Mouse (Mus musculus) hindbrain, postnatal 0 days (tissue): ENCODE data around the gene Olfr1024. TPM values are rescaled to one million over a fixed set of nuclear protein-coding genes. Genes with fewer than 3 reads are reported as not detected.

ENCODE experiments used
- ATAC-seq: fragments of 200-750 bp; cut with Nextera tagmentation; 2 replicates; pipeline ENCODE4 v1.8.0; 2017; ENCODE audit warnings: mild to moderate bottlenecking, moderate TSS enrichment, moderate library complexity
- DNase-seq: peaks from one replicate; pipeline ENCODE4 v3.0.0-alpha.2; 2015; ENCODE audit warnings: low spot score
- H3K27ac ChIP-seq: fragments of 300-500 bp; sonication (generic); 2 replicates; pipeline ENCODE4 v1.5.1; 2014; ENCODE audit warnings: mild to moderate bottlenecking
- H3K27me3 ChIP-seq: fragments of 300-500 bp; sonication (generic); 2 replicates; pipeline ENCODE4 v1.6.1; 2014; ENCODE audit warnings: low read length, mixed read lengths; ENCODE audit not compliant: insufficient read depth
- H3K36me3 ChIP-seq: fragments of 300-500 bp; sonication (generic); 2 replicates; pipeline ENCODE4 v1.6.1; 2014; ENCODE audit warnings: low read length, mixed read lengths; ENCODE audit not compliant: insufficient read depth
- H3K4me1 ChIP-seq: fragments of 300-500 bp; sonication (generic); 2 replicates; pipeline ENCODE4 v1.6.1; 2014; ENCODE audit warnings: antibody characterized with exemption, low read length, mixed read lengths; ENCODE audit not compliant: insufficient read depth
- H3K4me2 ChIP-seq: fragments of 300-500 bp; sonication (generic); 2 replicates; pipeline ENCODE4 v1.6.1; 2014; ENCODE audit warnings: low read depth, mild to moderate bottlenecking, low read length, moderate library complexity, mixed read lengths
- H3K4me3 ChIP-seq: fragments of 300-500 bp; sonication (generic); 2 replicates; pipeline ENCODE4 v1.5.1; 2014; ENCODE audit warnings: low read length
- H3K9ac ChIP-seq: fragments of 300-500 bp; sonication (generic); replicated peaks from 2 replicates; pipeline ENCODE4 v1.6.1; 2014; ENCODE audit warnings: mild to moderate bottlenecking, low read length, moderate library complexity, mixed read lengths
- H3K9me3 ChIP-seq: fragments of 300-500 bp; sonication (generic); 2 replicates; pipeline ENCODE4 v1.6.1; 2016; ENCODE audit warnings: low read length, mixed read lengths
- CTCF ChIP-seq: IDR thresholded peaks from 2 replicates; pipeline ENCODE4 v1.5.1; 2016; ENCODE audit warnings: antibody characterized with exemption, control low read depth, low read depth
- WGBS: fragments of 180-500 bp; shearing (Covaris S2); extraction: QIAGEN DNeasy Blood & Tissue Kit; methylation state at CpG from one replicate; pipeline ENCODE4 v1.1.7; 2014; 5-methylcytosine and 5-hydroxymethylcytosine counted together
- polyA plus RNA-seq: library from polyadenylated mRNA; unstranded; fragments of >200 nt; fragmentation: Nextera tagmentation; extraction: Ambion mirVana; gene quantifications from 2 replicates; pipeline ENCODE4 v1.2.1, GENCODE M21; 2015
- total RNA-seq: library from RNA; depleted of rRNA; stranded (reverse); fragments of >200 nt; gene quantifications from 2 replicates; pipeline ENCODE4 v1.2.3, GENCODE M21; 2014; rRNA removed

Olfr1024 gene
- total RNA-seq, result not detected in 2 replicates
- not detected in 2 replicates for polyA plus RNA-seq

DNA sequence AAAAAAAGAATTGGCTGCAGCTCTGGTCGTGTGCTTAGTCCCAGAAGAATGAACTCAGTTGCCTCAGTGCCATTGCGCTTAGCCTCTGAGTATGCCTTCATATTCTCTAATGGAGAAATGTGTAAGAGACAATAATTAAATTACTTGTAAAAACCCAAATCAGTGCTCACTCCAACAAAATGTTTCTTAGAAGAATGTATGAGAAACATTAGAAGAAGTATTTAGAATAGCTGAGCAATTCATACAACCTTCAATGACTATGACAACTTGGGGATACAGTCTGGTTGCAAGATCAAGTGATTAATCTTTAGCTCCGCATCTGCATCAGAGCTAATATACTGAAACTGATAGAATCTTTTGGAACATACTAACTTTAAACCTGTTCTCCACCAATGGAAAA is at the start of gene Olfr1024:
Gene Olfr1024 (minus strand): TSS at position 101 of the 400 bp plus-strand sequence.
- TF ChIP-seq CTCF, result no peak

DNA sequence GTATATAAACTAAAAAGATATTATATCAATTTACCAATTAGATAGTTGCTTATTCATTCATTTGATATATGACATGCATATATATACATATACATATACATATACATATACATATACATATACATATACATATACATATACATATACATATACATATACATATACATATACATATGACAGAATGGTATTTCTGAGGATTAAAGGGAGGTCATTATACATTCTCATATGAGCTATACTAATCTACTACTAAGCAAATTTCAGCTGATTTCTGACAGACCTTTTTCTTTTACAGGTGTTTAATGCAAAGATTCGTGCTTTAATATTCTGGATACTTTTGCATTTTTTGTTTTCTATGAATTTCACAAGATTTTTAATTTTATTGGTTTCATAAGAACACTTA is 45.3 kb upstream of the Olfr1024 start, which contains the start of gene Olfr1028:
Gene Olfr1028 (plus strand): TSS at position 301 of the 400 bp plus-strand sequence.
- no peak for DNase-seq
- no peak within 1 kb of the TSS for H3K4me2 ChIP-seq
- no peak for ATAC-seq
- no peak within 1 kb of the TSS for H3K4me3 ChIP-seq
- WGBS, result 64% methylated on average over 1 of the region's 1 CpGs
- no peaks in the 10 kb centered on the region for H3K36me3 ChIP-seq
- H3K9ac ChIP-seq, result no peak within 1 kb of the TSS
- H3K4me1 ChIP-seq, result no peaks in the 10 kb centered on the region
- TF ChIP-seq CTCF, result no peak
- H3K27me3 ChIP-seq, result no peaks in the 10 kb centered on the region
- H3K27ac ChIP-seq, result no peak within 1 kb of the TSS
- H3K9me3 ChIP-seq, result no peaks in the 10 kb centered on the region

More for the DNA sequence above, at the start of gene Olfr1024:
- ATAC-seq (no peak), DNase-seq (no peak)
- H3K27me3 ChIP-seq, result no peaks in the 10 kb centered on the region
- 87% methylated on average over 3 of the region's 3 CpGs for WGBS
- no peaks in the 10 kb centered on the region for H3K36me3 ChIP-seq
- H3K4me2 ChIP-seq, result no peak within 1 kb of the TSS
- H3K9me3 ChIP-seq, result no peaks in the 10 kb centered on the region
- H3K4me3 ChIP-seq, result no peak within 1 kb of the TSS
- no peak within 1 kb of the TSS for H3K9ac ChIP-seq
- H3K4me1 ChIP-seq, result no peaks in the 10 kb centered on the region
- no peak within 1 kb of the TSS for H3K27ac ChIP-seq

DNA sequence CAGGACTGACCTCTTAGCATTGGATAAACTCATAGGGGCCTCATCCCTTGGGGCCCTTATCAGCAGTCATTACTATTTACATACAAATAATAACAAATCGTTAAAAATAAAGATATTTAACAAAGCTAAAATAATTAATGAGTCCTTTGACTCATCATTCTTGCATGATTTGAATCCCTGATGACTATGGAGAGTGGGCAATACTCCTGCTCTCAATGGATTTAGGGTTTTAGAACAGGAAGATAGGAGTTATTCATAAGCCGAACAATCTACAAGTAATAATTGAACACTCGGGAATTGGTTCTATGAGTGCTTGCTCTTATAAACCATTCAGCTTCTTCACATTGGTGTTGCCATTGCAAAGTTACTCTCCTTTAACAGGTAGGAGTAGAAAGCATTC is 16.4 kb upstream of the Olfr1024 start, which contains the start of gene Olfr1026:
Gene Olfr1026 (plus strand): TSS at position 301 of the 400 bp plus-strand sequence.
- 93% methylated on average over 3 of the region's 3 CpGs for WGBS

DNA sequence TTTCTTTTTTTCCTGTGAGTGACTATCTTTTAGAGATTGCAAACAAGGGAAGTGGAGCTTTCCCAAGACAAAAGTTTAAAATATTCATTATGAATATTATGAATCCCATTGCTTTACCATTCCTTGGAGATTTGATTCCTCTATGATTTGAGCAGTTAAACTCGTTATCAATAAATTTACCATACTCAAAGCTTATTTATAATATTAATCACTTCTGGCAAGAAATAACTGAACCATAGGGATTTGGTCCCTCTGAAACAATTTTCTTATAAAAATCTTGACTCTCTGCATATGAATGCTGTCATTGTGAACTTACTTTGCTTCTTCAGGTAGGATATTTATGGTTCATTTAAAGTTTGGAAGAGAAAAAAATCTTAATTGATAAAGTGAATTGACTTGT is 10.0 kb upstream of the Olfr1024 start, which contains the start of gene Olfr1025-ps1:
Gene Olfr1025-ps1 (plus strand): TSS at position 301 of the 400 bp plus-strand sequence.
- ATAC-seq (no peak), DNase-seq (no peak)
- H3K9ac ChIP-seq, result no peak within 1 kb of the TSS
- 52% methylated on average over 1 of the region's 1 CpGs for WGBS
- no peak within 1 kb of the TSS for H3K4me2 ChIP-seq
- H3K36me3 ChIP-seq, result no peaks in the 10 kb centered on the region
- H3K27me3 ChIP-seq, result no peaks in the 10 kb centered on the region
- no peaks in the 10 kb centered on the region for H3K4me1 ChIP-seq
- H3K4me3 ChIP-seq, result no peak within 1 kb of the TSS
- no peak for TF ChIP-seq CTCF
- H3K9me3 ChIP-seq, result no peaks in the 10 kb centered on the region
- no peak within 1 kb of the TSS for H3K27ac ChIP-seq

More for the DNA sequence above, 16.4 kb upstream of the Olfr1024 start, which contains the start of gene Olfr1026:
- no peak within 1 kb of the TSS for H3K4me2 ChIP-seq
- H3K4me3 ChIP-seq, result no peak within 1 kb of the TSS
- ATAC-seq, result no peak
- no peak within 1 kb of the TSS for H3K27ac ChIP-seq
- TF ChIP-seq CTCF, result no peak
- H3K27me3 ChIP-seq, result no peaks in the 10 kb centered on the region
- H3K9me3 ChIP-seq, result no peaks in the 10 kb centered on the region
- H3K9ac ChIP-seq, result no peak within 1 kb of the TSS
- H3K4me1 ChIP-seq, result no peaks in the 10 kb centered on the region
- H3K36me3 ChIP-seq, result no peaks in the 10 kb centered on the region
- no peak for DNase-seq

DNA sequence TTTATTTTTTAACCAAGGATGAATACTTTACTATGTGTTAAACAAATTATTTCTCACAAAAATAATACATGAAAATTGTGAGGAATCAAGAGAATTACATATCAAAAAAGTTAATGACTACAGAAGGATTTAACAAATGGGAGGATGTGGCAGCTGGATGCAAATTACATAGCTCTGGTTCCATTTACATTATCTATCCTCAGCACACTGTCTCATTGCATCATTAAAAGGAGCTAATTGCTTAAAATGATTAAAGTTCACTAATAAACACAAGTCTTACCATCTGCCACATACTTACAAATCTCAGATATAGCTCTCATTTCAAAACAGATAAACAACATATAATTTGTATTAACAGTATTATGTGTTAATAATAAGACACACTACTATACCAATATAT is 8.3 kb upstream of the Olfr1024 start:
- no peaks in the 10 kb centered on the region for H3K9me3 ChIP-seq
- ATAC-seq, result no peak
- no peak overlapping the region for H3K27ac ChIP-seq
- no peak overlapping the region for H3K4me3 ChIP-seq
- H3K4me2 ChIP-seq, result no peak overlapping the region
- H3K36me3 ChIP-seq, result no peaks in the 10 kb centered on the region
- no peak for TF ChIP-seq CTCF
- DNase-seq, result no peak
- H3K9ac ChIP-seq, result no peak overlapping the region
- H3K4me1 ChIP-seq, result no peaks in the 10 kb centered on the region
- no peaks in the 10 kb centered on the region for H3K27me3 ChIP-seq

DNA sequence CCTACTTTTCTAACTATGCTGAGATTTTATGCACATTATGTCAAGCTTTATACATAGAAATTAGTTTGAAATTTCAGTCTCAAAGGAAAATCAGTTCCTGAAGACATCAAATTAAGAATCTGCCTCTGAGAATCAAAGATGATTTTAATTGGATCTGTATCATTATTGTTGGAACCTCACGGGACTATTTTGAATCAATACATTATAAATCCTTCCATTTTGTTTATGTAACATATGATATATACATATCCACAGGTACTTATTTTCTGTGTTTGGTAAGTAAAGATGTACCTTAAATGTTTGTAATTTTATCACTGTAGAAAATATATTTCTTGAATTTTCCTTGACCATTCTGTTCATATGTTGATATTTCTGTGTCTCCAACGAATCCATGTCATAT is 19.5 kb downstream of the Olfr1024 start, which contains the start of gene Olfr1023:
Gene Olfr1023 (plus strand): TSS at position 301 of the 400 bp plus-strand sequence.
- Histone ChIP-seq H3K4me1 (no peaks in the 10 kb centered on the region), H3K4me3 (no peak within 1 kb of the TSS), H3K36me3 (no peaks in the 10 kb centered on the region), H3K27ac (no peak within 1 kb of the TSS), H3K9me3 (no peaks in the 10 kb centered on the region), H3K27me3 (no peaks in the 10 kb centered on the region), H3K4me2 (no peak within 1 kb of the TSS), H3K9ac (no peak within 1 kb of the TSS)
- TF ChIP-seq CTCF, result no peak
- 74% methylated on average over 2 of the region's 2 CpGs for WGBS
- ATAC-seq (no peak), DNase-seq (no peak)

DNA sequence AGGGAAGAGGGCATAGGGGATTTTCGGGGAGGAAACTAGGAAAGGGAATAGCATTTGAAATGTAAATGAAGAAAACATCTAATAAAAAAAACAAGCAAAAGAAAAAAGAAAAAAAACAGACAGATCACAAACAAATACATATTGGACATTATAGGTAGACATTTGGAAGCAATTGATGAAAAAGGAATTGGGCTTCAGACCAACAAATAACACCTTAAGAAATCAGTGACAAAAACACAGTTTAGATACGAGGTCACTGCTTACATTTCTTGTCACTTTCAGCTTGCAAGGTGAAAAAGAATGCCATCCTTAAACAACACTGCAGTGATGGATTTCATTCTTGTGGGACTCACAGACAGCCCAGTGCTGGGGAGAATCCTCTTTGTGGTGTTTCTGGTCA is 36.6 kb downstream of the Olfr1024 start, which contains the start of gene Olfr1022:
Gene Olfr1022 (plus strand): TSS at position 301 of the 400 bp plus-strand sequence.
- no peak within 1 kb of the TSS for H3K9ac ChIP-seq
- no peak for DNase-seq
- H3K4me1 ChIP-seq, result no peaks in the 10 kb centered on the region
- ATAC-seq, result no peak
- no peak within 1 kb of the TSS for H3K4me2 ChIP-seq
- 53% methylated on average over 2 of the region's 2 CpGs for WGBS
- H3K4me3 ChIP-seq, result no peak within 1 kb of the TSS
- no peaks in the 10 kb centered on the region for H3K27me3 ChIP-seq
- TF ChIP-seq CTCF, result no peak
- H3K27ac ChIP-seq, result no peak within 1 kb of the TSS
- H3K9me3 ChIP-seq, result no peaks in the 10 kb centered on the region
- no peaks in the 10 kb centered on the region for H3K36me3 ChIP-seq

Other genes with a start within 250 kb of the Olfr1024 start
- not detected in 2 replicates for gene Olfr154, start 240.6 kb downstream of the Olfr1024 start, total RNA-seq
- gene Olfr154, start 240.6 kb downstream of the Olfr1024 start, polyA plus RNA-seq, result not detected in 2 replicates
- not detected in 2 replicates for gene Olfr1006, start 226.3 kb downstream of the Olfr1024 start, total RNA-seq
- not detected in 2 replicates for gene Olfr1006, start 226.3 kb downstream of the Olfr1024 start, polyA plus RNA-seq
- gene Olfr1008, start 215.6 kb downstream of the Olfr1024 start, total RNA-seq, result not detected in 2 replicates
- gene Olfr1008, start 215.6 kb downstream of the Olfr1024 start, polyA plus RNA-seq, result not detected in 2 replicates
- not detected in 2 replicates for gene Olfr1009, start 189.6 kb downstream of the Olfr1024 start, total RNA-seq
- not detected in 2 replicates for gene Olfr1009, start 189.6 kb downstream of the Olfr1024 start, polyA plus RNA-seq
- not detected in 2 replicates for gene Olfr1012, start 142.3 kb downstream of the Olfr1024 start, total RNA-seq
- gene Olfr1012, start 142.3 kb downstream of the Olfr1024 start, polyA plus RNA-seq, result not detected in 2 replicates
- not detected in 2 replicates for gene Olfr1013, start 138.0 kb downstream of the Olfr1024 start, total RNA-seq
- gene Olfr1013, start 138.0 kb downstream of the Olfr1024 start, polyA plus RNA-seq, result not detected in 2 replicates
- gene Olfr1014, start 132.3 kb downstream of the Olfr1024 start, total RNA-seq, result not detected in 2 replicates
- gene Olfr1014, start 132.3 kb downstream of the Olfr1024 start, polyA plus RNA-seq, result not detected in 2 replicates
- gene Olfr1015, start 123.0 kb downstream of the Olfr1024 start, total RNA-seq, result not detected in 2 replicates
- not detected in 2 replicates for gene Olfr1015, start 123.0 kb downstream of the Olfr1024 start, polyA plus RNA-seq
- not detected in 2 replicates for gene Olfr1016, start 102.5 kb downstream of the Olfr1024 start, total RNA-seq
- not detected in 2 replicates for gene Olfr1016, start 102.5 kb downstream of the Olfr1024 start, polyA plus RNA-seq
- gene Olfr1018, start 86.6 kb downstream of the Olfr1024 start, total RNA-seq, result not detected in 2 replicates
- gene Olfr1018, start 86.6 kb downstream of the Olfr1024 start, polyA plus RNA-seq, result not detected in 2 replicates
- not detected in 2 replicates for gene Olfr1019, start 59.6 kb downstream of the Olfr1024 start, total RNA-seq
- gene Olfr1019, start 59.6 kb downstream of the Olfr1024 start, polyA plus RNA-seq, result not detected in 2 replicates
- not detected in 2 replicates for gene Olfr1020, start 58.0 kb downstream of the Olfr1024 start, total RNA-seq
- gene Olfr1020, start 58.0 kb downstream of the Olfr1024 start, polyA plus RNA-seq, result not detected in 2 replicates
- gene Olfr1022, start 36.5 kb downstream of the Olfr1024 start, total RNA-seq, result not detected in 2 replicates
- not detected in 2 replicates for gene Olfr1022, start 36.5 kb downstream of the Olfr1024 start, polyA plus RNA-seq
- gene Olfr1023, start 19.4 kb downstream of the Olfr1024 start, total RNA-seq, result not detected in 2 replicates
- gene Olfr1023, start 19.4 kb downstream of the Olfr1024 start, polyA plus RNA-seq, result not detected in 2 replicates
- not detected in 2 replicates for gene Olfr1025-ps1, start 10.1 kb upstream of the Olfr1024 start, total RNA-seq
- not detected in 2 replicates for gene Olfr1025-ps1, start 10.1 kb upstream of the Olfr1024 start, polyA plus RNA-seq
- not detected in 2 replicates for gene Olfr1026, start 16.5 kb upstream of the Olfr1024 start, total RNA-seq
- gene Olfr1026, start 16.5 kb upstream of the Olfr1024 start, polyA plus RNA-seq, result not detected in 2 replicates
- not detected in 2 replicates for gene Olfr1028, start 45.4 kb upstream of the Olfr1024 start, total RNA-seq
- not detected in 2 replicates for gene Olfr1028, start 45.4 kb upstream of the Olfr1024 start, polyA plus RNA-seq
- not detected in 2 replicates for gene Olfr1029, start 68.8 kb upstream of the Olfr1024 start, total RNA-seq
- gene Olfr1029, start 68.8 kb upstream of the Olfr1024 start, polyA plus RNA-seq, result not detected in 2 replicates
- gene Olfr1030, start 74.2 kb upstream of the Olfr1024 start, total RNA-seq, result not detected in 2 replicates
- not detected in 2 replicates for gene Olfr1030, start 74.2 kb upstream of the Olfr1024 start, polyA plus RNA-seq
- not detected in 2 replicates for gene Olfr1031, start 85.3 kb upstream of the Olfr1024 start, total RNA-seq
- gene Olfr1031, start 85.3 kb upstream of the Olfr1024 start, polyA plus RNA-seq, result not detected in 2 replicates
- gene Olfr1032, start 100.5 kb upstream of the Olfr1024 start, total RNA-seq, result not detected in 2 replicates
- not detected in 2 replicates for gene Olfr1032, start 100.5 kb upstream of the Olfr1024 start, polyA plus RNA-seq
- gene Olfr1033, start 115.6 kb upstream of the Olfr1024 start, total RNA-seq, result 0.21 and 1.1 TPM in 2 replicates
- gene Olfr1033, start 115.6 kb upstream of the Olfr1024 start, polyA plus RNA-seq, result 0.29 and 1.6 TPM in 2 replicates
- 0.05 TPM in 1 of 2 replicates, not detected in the other for gene Olfr1034, start 140.8 kb upstream of the Olfr1024 start, total RNA-seq
- 0.04 TPM in 1 of 2 replicates, not detected in the other for gene Olfr1034, start 140.8 kb upstream of the Olfr1024 start, polyA plus RNA-seq
- gene Olfr1036, start 168.9 kb upstream of the Olfr1024 start, total RNA-seq, result not detected in 2 replicates
- not detected in 2 replicates for gene Olfr1036, start 168.9 kb upstream of the Olfr1024 start, polyA plus RNA-seq
- gene Olfr1037, start 182.3 kb upstream of the Olfr1024 start, total RNA-seq, result not detected in 2 replicates
- not detected in 2 replicates for gene Olfr1037, start 182.3 kb upstream of the Olfr1024 start, polyA plus RNA-seq
- gene Olfr1039, start 230.9 kb upstream of the Olfr1024 start, total RNA-seq, result not detected in 2 replicates
- gene Olfr1039, start 230.9 kb upstream of the Olfr1024 start, polyA plus RNA-seq, result not detected in 2 replicates
- gene Olfr1040, start 241.7 kb upstream of the Olfr1024 start, total RNA-seq, result not detected in 2 replicates
- not detected in 2 replicates for gene Olfr1040, start 241.7 kb upstream of the Olfr1024 start, polyA plus RNA-seq